Mouse (Mus musculus) embryonic fibroblast, embryonic 13.5 days (primary cell): Measurements from ENCODE around the gene Gm29427. TPM values are rescaled to one million over a fixed set of nuclear protein-coding genes. Genes with fewer than 3 reads are reported as not detected.
A peak's percentile ranks its signal among the peaks of the same experiment; 100 is the strongest.
"Not testable (repeated sequence)": the region's sequence is repeated elsewhere in the genome, so short reads cannot be mapped to it uniquely, and the experiment has no call there.

Experiments used
- H3K27ac ChIP-seq: 2 replicates; pipeline ENCODE4 v1.5.1; 2012; ENCODE audit warnings: low read length, control low read depth, inconsistent platforms; ENCODE audit not compliant: insufficient read depth
- H3K4me1 ChIP-seq: 2 replicates; pipeline ENCODE4 v1.6.1; 2011; ENCODE audit warnings: low read length; ENCODE audit not compliant: control insufficient read depth, insufficient read depth
- H3K4me3 ChIP-seq: 2 replicates; pipeline ENCODE4 v1.5.1; 2011; ENCODE audit warnings: mild to moderate bottlenecking, control low read depth, low read length; ENCODE audit not compliant: insufficient read depth
- CTCF ChIP-seq: IDR thresholded peaks from 2 replicates; pipeline ENCODE4 v1.5.1; 2011; ENCODE audit warnings: mild to moderate bottlenecking, control low read depth, low read length, moderate library complexity, borderline replicate concordance; ENCODE audit not compliant: insufficient read depth
- POLR2A ChIP-seq: IDR thresholded peaks from 2 replicates; pipeline ENCODE4 v1.6.1; 2011; ENCODE audit warnings: low read depth, mild to moderate bottlenecking, control low read depth, low read length, moderate library complexity
- polyA plus RNA-seq: library from polyadenylated mRNA; stranded (reverse); fragments of >200 nt; gene quantifications from 2 replicates; pipeline ENCODE4 v1.2.4, GENCODE M21; 2011; ENCODE audit warnings: low read depth; ENCODE audit not compliant: missing spikeins, insufficient read length

The Gm29427 gene
- polyA plus RNA-seq, 1 experiment = not detected

- Histone ChIP-seq H3K4me1 (no peaks in the 10 kb centered on the region), H3K4me3 (no peak overlapping the region), H3K27ac (no peak overlapping the region)
- TF ChIP-seq POLR2A (no peak), CTCF (no peak)
These were observed 37.0 kb downstream of the Gm29427 start for GRCm38 (mm10) chr1:130678551-130678950.

GRCm38 (mm10) chr1:130663576-130663975 is 52.0 kb downstream of the Gm29427 start:
- H3K4me1 ChIP-seq, H3K27ac ChIP-seq, H3K4me3 ChIP-seq: not testable (repeated sequence)

GRCm38 (mm10) chr1:130661454-130661853 is 54.1 kb downstream of the Gm29427 start, which contains the start of gene C4bp:
Gene C4bp (minus strand): TSS chr1:130661632.
- Histone ChIP-seq H3K27ac (no peak within 1 kb of the TSS), H3K4me1 (no peaks in the 10 kb centered on the region), H3K4me3 (no peak within 1 kb of the TSS)
- no peak for TF ChIP-seq CTCF
- TF ChIP-seq POLR2A = no peak

GRCm38 (mm10) chr1:130659641-130660040 is 56.0 kb downstream of the Gm29427 start:
- H3K4me3 ChIP-seq, H3K4me1 ChIP-seq: not testable (repeated sequence)

GRCm38 (mm10) chr1:130644103-130644502 is 71.5 kb downstream of the Gm29427 start:
- TF ChIP-seq CTCF (no peak), POLR2A (no peak)
- Histone ChIP-seq H3K4me1 (no peaks in the 10 kb centered on the region), H3K4me3 (no peak overlapping the region), H3K27ac (no peak overlapping the region)

More at GRCm38 (mm10) chr1:130659641-130660040, 56.0 kb downstream of the Gm29427 start:
- not testable (repeated sequence) for H3K27ac ChIP-seq

GRCm38 (mm10) chr1:130640967-130641366 is 74.6 kb downstream of the Gm29427 start:
- H3K27ac ChIP-seq = no peak overlapping the region

GRCm38 (mm10) chr1:130633761-130634410 is 81.7 kb downstream of the Gm29427 start:
- no peaks in the 10 kb centered on the region for H3K4me1 ChIP-seq
- H3K4me3 ChIP-seq = no peak overlapping the region
- TF ChIP-seq POLR2A = no peak
- TF ChIP-seq CTCF = peak; percentile 83
- no peak overlapping the region for H3K27ac ChIP-seq

More at GRCm38 (mm10) chr1:130640967-130641366, 74.6 kb downstream of the Gm29427 start:
- TF ChIP-seq CTCF (no peak), POLR2A (no peak)
- Histone ChIP-seq H3K4me1 (no peaks in the 10 kb centered on the region), H3K4me3 (no peak overlapping the region)

GRCm38 (mm10) chr1:130633316-130633715 is 82.3 kb downstream of the Gm29427 start:
- no peak overlapping the region for H3K27ac ChIP-seq
- TF ChIP-seq CTCF (no peak), POLR2A (no peak)
- no peak overlapping the region for H3K4me3 ChIP-seq
- no peaks in the 10 kb centered on the region for H3K4me1 ChIP-seq

- H3K4me1 ChIP-seq = no peaks in the 10 kb centered on the region
- no peak within 1 kb of the TSS for H3K27ac ChIP-seq
- TF ChIP-seq POLR2A = no peak
- TF ChIP-seq CTCF = no peak
These were observed 86.1 kb downstream of the Gm29427 start, which contains the start of gene Zp3r for GRCm38 (mm10) chr1:130629521-130629920. Gene Zp3r (minus strand): TSS chr1:130629621.

More at GRCm38 (mm10) chr1:130629521-130629920, 86.1 kb downstream of the Gm29427 start, which contains the start of gene Zp3r:
- H3K4me3 ChIP-seq = no peak within 1 kb of the TSS

Other genes starting within 250 kb of the Gm29427 start
- gene Zp3r, start 86.2 kb downstream of the Gm29427 start, polyA plus RNA-seq = not detected in 2 replicates
- 0.73 TPM in 1 of 2 replicates, not detected in the other for gene C4bp, start 54.2 kb downstream of the Gm29427 start, polyA plus RNA-seq
- gene Yod1, start 1.5 kb upstream of the Gm29427 start, polyA plus RNA-seq = 4.9 and 6.5 TPM in 2 replicates
- gene Pfkfb2, start 13.5 kb upstream of the Gm29427 start, polyA plus RNA-seq = 12.7 and 16.1 TPM in 2 replicates
- gene AA986860, start 16.2 kb upstream of the Gm29427 start, polyA plus RNA-seq = 0.75 and 1.8 TPM in 2 replicates
- not detected in 2 replicates for gene Fcamr, start 85.1 kb upstream of the Gm29427 start, polyA plus RNA-seq
- gene Pigr, start 110.9 kb upstream of the Gm29427 start, polyA plus RNA-seq = not detected in 2 replicates
- not detected in 2 replicates for gene Fcmr, start 149.9 kb upstream of the Gm29427 start, polyA plus RNA-seq
- not detected in 2 replicates for gene Il24, start 171.7 kb upstream of the Gm29427 start, polyA plus RNA-seq
- gene Il20, start 195.7 kb upstream of the Gm29427 start, polyA plus RNA-seq = not detected in 2 replicates
- gene Il19, start 224.3 kb upstream of the Gm29427 start, polyA plus RNA-seq = not detected in 2 replicates